Mouse (Mus musculus) hindbrain, embryonic 12.5 days (tissue): Measurements from ENCODE around the gene Nlrp2. TPM values are rescaled to one million over a fixed set of nuclear protein-coding genes. Genes with fewer than 3 reads are reported as not detected.

Experiments
- ATAC-seq: fragments of 200-750 bp; cut with Nextera tagmentation; 2 replicates; pipeline ENCODE4 v1.8.0; 2017; ENCODE audit warnings: moderate TSS enrichment; ENCODE audit not compliant: low FRiP score
- H3K27ac ChIP-seq: fragments of 300-500 bp; sonication (generic); 2 replicates; pipeline ENCODE4 v1.5.1; 2016; ENCODE audit warnings: mild to moderate bottlenecking
- H3K27me3 ChIP-seq: fragments of 300-500 bp; sonication (generic); 2 replicates; pipeline ENCODE4 v1.6.1; 2016; ENCODE audit warnings: mild to moderate bottlenecking
- H3K36me3 ChIP-seq: fragments of 300-500 bp; sonication (generic); 2 replicates; pipeline ENCODE4 v1.6.1; 2016; ENCODE audit warnings: mild to moderate bottlenecking
- H3K4me1 ChIP-seq: fragments of 300-500 bp; sonication (generic); 2 replicates; pipeline ENCODE4 v1.6.1; 2016
- H3K4me2 ChIP-seq: fragments of 300-500 bp; sonication (generic); replicated peaks from 2 replicates; pipeline ENCODE4 v1.6.1; 2016; ENCODE audit warnings: mild to moderate bottlenecking
- H3K4me3 ChIP-seq: fragments of 300-500 bp; sonication (generic); 2 replicates; pipeline ENCODE4 v1.5.1; 2016; ENCODE audit warnings: mild to moderate bottlenecking
- H3K9ac ChIP-seq: fragments of 300-500 bp; sonication (generic); 2 replicates; pipeline ENCODE4 v1.6.1; 2016; ENCODE audit warnings: mild to moderate bottlenecking, moderate library complexity
- H3K9me3 ChIP-seq: fragments of 300-500 bp; sonication (generic); replicated peaks from 2 replicates; pipeline ENCODE4 v1.6.1; 2016; ENCODE audit warnings: mild to moderate bottlenecking
- WGBS: fragments of 180-500 bp; shearing (Covaris S2); methylation state at CpG from one replicate; pipeline ENCODE4 v1.1.7; 2016; 5-methylcytosine and 5-hydroxymethylcytosine counted together
- polyA plus RNA-seq: library from polyadenylated mRNA; unstranded; fragments of >200 nt; fragmentation: Nextera tagmentation; extraction: Ambion mirVana; gene quantifications from 2 replicates; pipeline ENCODE4 v1.2.1, GENCODE M21; 2016

Gene Nlrp2
- not detected in 2 replicates for polyA plus RNA-seq

- no peaks in the 10 kb centered on the region for H3K4me1 ChIP-seq
- H3K27me3 ChIP-seq: no peaks in the 10 kb centered on the region
- H3K4me3 ChIP-seq: no peak within 1 kb of the TSS
- H3K9me3 ChIP-seq: peaks cover 51% of the 10 kb centered on the region
- 79% methylated on average over 4 of the region's 4 CpGs for WGBS
- H3K36me3 ChIP-seq: no peaks in the 10 kb centered on the region
- H3K9ac ChIP-seq: no peak within 1 kb of the TSS
- H3K27ac ChIP-seq: no peak within 1 kb of the TSS
- H3K4me2 ChIP-seq: no peak within 1 kb of the TSS
- ATAC-seq: no peak
Observed at GRCm38 (mm10) chr7:5350935-5351334, at the start of gene Nlrp2. Nlrp2 (minus strand) TSS chr7:5351035.

GRCm38 (mm10) chr7:5366724-5367123, 15.9 kb upstream of the Nlrp2 start:
- no peak overlapping the region for H3K27ac ChIP-seq
- H3K9ac ChIP-seq: no peak overlapping the region
- ATAC-seq: no peak
- no peak overlapping the region for H3K4me3 ChIP-seq
- H3K36me3 ChIP-seq: no peaks in the 10 kb centered on the region
- no peaks in the 10 kb centered on the region for H3K4me1 ChIP-seq
- no peak overlapping the region for H3K4me2 ChIP-seq
- H3K9me3 ChIP-seq: peaks cover 49% of the 10 kb centered on the region
- WGBS: 80% methylated on average over 2 of the region's 2 CpGs
- H3K27me3 ChIP-seq: no peaks in the 10 kb centered on the region

- H3K27me3 ChIP-seq: no peaks in the 10 kb centered on the region
- H3K4me2 ChIP-seq: no peak overlapping the region
- ATAC-seq: no peak
- 92% methylated on average over 5 of the region's 5 CpGs for WGBS
- H3K4me3 ChIP-seq: no peak overlapping the region
- H3K9ac ChIP-seq: no peak overlapping the region
- H3K27ac ChIP-seq: no peak overlapping the region
- H3K36me3 ChIP-seq: no peaks in the 10 kb centered on the region
- no peaks in the 10 kb centered on the region for H3K4me1 ChIP-seq
- H3K9me3 ChIP-seq: peaks cover 66% of the 10 kb centered on the region
Observed at GRCm38 (mm10) chr7:5363599-5363998, 12.8 kb upstream of the Nlrp2 start.

- H3K27ac ChIP-seq: no peak within 1 kb of the TSS
- H3K9me3 ChIP-seq: peaks cover 49% of the 10 kb centered on the region
- no peak within 1 kb of the TSS for H3K4me2 ChIP-seq
- no peaks in the 10 kb centered on the region for H3K4me1 ChIP-seq
- no peaks in the 10 kb centered on the region for H3K36me3 ChIP-seq
- H3K9ac ChIP-seq: no peak within 1 kb of the TSS
- WGBS: 84% methylated on average over 1 of the region's 1 CpGs
- ATAC-seq: no peak
- no peaks in the 10 kb centered on the region for H3K27me3 ChIP-seq
- H3K4me3 ChIP-seq: no peak within 1 kb of the TSS
Observed at GRCm38 (mm10) chr7:5350237-5350636, 598 bp downstream of the Nlrp2 start, which contains the start of gene Gm5065. Gm5065 (plus strand) TSS chr7:5350537.

DNA sequence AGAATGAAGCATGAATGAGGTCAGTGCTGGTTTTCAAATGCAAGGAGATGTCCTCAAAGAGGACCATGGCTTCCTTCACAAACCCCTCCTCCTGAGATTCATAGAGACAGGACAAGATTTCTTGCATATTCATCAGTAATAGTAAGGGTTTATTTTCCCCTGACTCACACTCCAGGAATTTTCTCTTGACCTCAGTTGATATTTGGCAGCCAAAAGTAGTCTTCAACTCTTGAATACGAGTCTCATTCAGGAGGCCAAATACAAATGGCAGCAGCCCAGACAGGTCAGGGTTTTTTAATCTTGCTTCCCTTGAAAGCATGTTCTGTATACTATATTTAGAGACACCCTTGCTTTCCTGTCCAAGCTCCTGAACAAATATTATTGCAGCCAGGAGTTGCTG, 23.3 kb downstream of the Nlrp2 start:
- no peak overlapping the region for H3K4me2 ChIP-seq
- H3K36me3 ChIP-seq: no peaks in the 10 kb centered on the region
- peaks cover 47% of the 10 kb centered on the region for H3K9me3 ChIP-seq
- no peak overlapping the region for H3K27ac ChIP-seq
- no peaks in the 10 kb centered on the region for H3K27me3 ChIP-seq
- H3K4me3 ChIP-seq: no peak overlapping the region
- WGBS: 76% methylated on average over 1 of the region's 1 CpGs
- no peak overlapping the region for H3K9ac ChIP-seq
- no peak for ATAC-seq
- H3K4me1 ChIP-seq: no peaks in the 10 kb centered on the region

GRCm38 (mm10) chr7:5288281-5288680, 62.6 kb downstream of the Nlrp2 start:
- H3K4me2 ChIP-seq: no peak overlapping the region
- no peak overlapping the region for H3K27ac ChIP-seq
- ATAC-seq: no peak
- WGBS: 46% methylated on average over 1 of the region's 1 CpGs
- peaks cover 29% of the 10 kb centered on the region for H3K9me3 ChIP-seq
- no peak overlapping the region for H3K9ac ChIP-seq
- H3K4me3 ChIP-seq: no peak overlapping the region
- no peaks in the 10 kb centered on the region for H3K36me3 ChIP-seq
- no peaks in the 10 kb centered on the region for H3K4me1 ChIP-seq
- H3K27me3 ChIP-seq: no peaks in the 10 kb centered on the region

DNA sequence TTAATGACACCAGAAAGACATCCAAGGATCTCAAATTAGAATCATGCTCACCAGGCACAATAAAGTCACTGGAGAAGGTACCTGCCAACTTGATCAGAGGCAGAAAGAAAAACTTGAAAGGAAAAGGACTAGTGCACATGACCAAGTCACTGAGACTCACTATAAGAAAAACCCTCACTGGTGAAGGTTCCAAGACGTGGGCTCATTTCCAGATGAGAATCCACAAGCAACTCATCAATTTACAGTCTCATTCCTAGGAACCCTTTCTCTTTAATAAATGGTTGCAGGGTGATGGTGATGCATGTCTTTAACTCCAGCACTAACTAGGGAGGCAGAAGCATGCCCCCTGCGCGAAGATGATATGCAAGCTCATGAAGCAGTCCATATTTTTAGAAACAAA, 87.8 kb downstream of the Nlrp2 start:
- no peak for ATAC-seq
- Histone ChIP-seq H3K9me3 (peaks cover 43% of the 10 kb centered on the region), H3K4me1 (no peaks in the 10 kb centered on the region), H3K4me2 (no peak overlapping the region), H3K9ac (no peak overlapping the region), H3K4me3 (no peak overlapping the region), H3K27ac (no peak overlapping the region), H3K36me3 (no peaks in the 10 kb centered on the region), H3K27me3 (no peaks in the 10 kb centered on the region)
- 91% methylated on average over 3 of the region's 3 CpGs for WGBS

Other genes starting within 250 kb of the Nlrp2 start
- not detected in 2 replicates for gene Rfpl4, start 234.1 kb downstream of the Nlrp2 start, polyA plus RNA-seq
- gene Rasl2-9, start 225.1 kb downstream of the Nlrp2 start, polyA plus RNA-seq: 0.31 and 0.41 TPM in 2 replicates
- gene Vmn1r55, start 201.4 kb downstream of the Nlrp2 start, polyA plus RNA-seq: not detected in 2 replicates
- not detected in 2 replicates for gene Vmn1r56, start 154.3 kb downstream of the Nlrp2 start, polyA plus RNA-seq
- not detected in 2 replicates for gene Vmn1r57, start 132.5 kb downstream of the Nlrp2 start, polyA plus RNA-seq
- gene Gm5065, start 498 bp downstream of the Nlrp2 start, polyA plus RNA-seq: not detected in 2 replicates
- gene Vmn1r58, start 62.4 kb upstream of the Nlrp2 start, polyA plus RNA-seq: not detected in 2 replicates
- not detected in 2 replicates for gene Vmn1r59, start 105.7 kb upstream of the Nlrp2 start, polyA plus RNA-seq
- gene Vmn2r28, start 142.9 kb upstream of the Nlrp2 start, polyA plus RNA-seq: not detected in 2 replicates
- not detected in 2 replicates for gene Vmn1r60, start 196.3 kb upstream of the Nlrp2 start, polyA plus RNA-seq